Mouse (Mus musculus) midbrain, embryonic 15.5 days (tissue): ENCODE measurements around the gene BC017158. TPM values are rescaled to one million over a fixed set of nuclear protein-coding genes. Genes with fewer than 3 reads are reported as not detected.

Source experiments
- ATAC-seq: fragments of 200-750 bp; cut with Nextera tagmentation; replicated peaks from 2 replicates; pipeline ENCODE4 v1.8.0; 2017; ENCODE audit warnings: moderate TSS enrichment
- H3K27ac ChIP-seq: fragments of 300-500 bp; sonication (generic); 2 replicates; pipeline ENCODE4 v1.5.1; 2015; ENCODE audit warnings: mild to moderate bottlenecking, inconsistent platforms
- H3K27me3 ChIP-seq: fragments of 300-500 bp; sonication (generic); replicated peaks from 2 replicates; pipeline ENCODE4 v1.6.1; 2015; ENCODE audit warnings: inconsistent platforms
- H3K36me3 ChIP-seq: fragments of 300-500 bp; sonication (generic); replicated peaks from 2 replicates; pipeline ENCODE4 v1.6.1; 2015; ENCODE audit warnings: inconsistent platforms
- H3K4me1 ChIP-seq: fragments of 300-500 bp; sonication (generic); 2 replicates; pipeline ENCODE4 v1.6.1; 2015; ENCODE audit warnings: inconsistent platforms
- H3K4me2 ChIP-seq: fragments of 300-500 bp; sonication (generic); 2 replicates; pipeline ENCODE4 v1.6.1; 2015; ENCODE audit warnings: inconsistent platforms, mild to moderate bottlenecking, moderate library complexity
- H3K4me3 ChIP-seq: fragments of 300-500 bp; sonication (generic); 2 replicates; pipeline ENCODE4 v1.5.1; 2015; ENCODE audit warnings: mild to moderate bottlenecking, inconsistent platforms
- H3K9ac ChIP-seq: fragments of 300-500 bp; sonication (generic); 2 replicates; pipeline ENCODE4 v1.6.1; 2015; ENCODE audit warnings: mild to moderate bottlenecking, inconsistent platforms
- H3K9me3 ChIP-seq: fragments of 300-500 bp; sonication (generic); 2 replicates; pipeline ENCODE4 v1.6.1; 2016; ENCODE audit warnings: inconsistent platforms
- WGBS: fragments of 180-500 bp; shearing (Covaris S2); methylation state at CpG from one replicate; pipeline ENCODE4 v1.1.7; 2015; ENCODE audit warnings: mixed read lengths; 5-methylcytosine and 5-hydroxymethylcytosine counted together
- microRNA-seq: library from miRNA; unstranded; fragments of <30 nt; microRNA quantifications from one replicate; pipeline ENCODE4, GENCODE M21; 2016
- polyA plus RNA-seq: library from polyadenylated mRNA; unstranded; fragments of >200 nt; fragmentation: Nextera tagmentation; extraction: Ambion mirVana; gene quantifications from 2 replicates; pipeline ENCODE4 v1.2.1, GENCODE M21; 2015

BC017158 gene
- polyA plus RNA-seq, 1 experiment from 2014 or later = 24.6 TPM

DNA sequence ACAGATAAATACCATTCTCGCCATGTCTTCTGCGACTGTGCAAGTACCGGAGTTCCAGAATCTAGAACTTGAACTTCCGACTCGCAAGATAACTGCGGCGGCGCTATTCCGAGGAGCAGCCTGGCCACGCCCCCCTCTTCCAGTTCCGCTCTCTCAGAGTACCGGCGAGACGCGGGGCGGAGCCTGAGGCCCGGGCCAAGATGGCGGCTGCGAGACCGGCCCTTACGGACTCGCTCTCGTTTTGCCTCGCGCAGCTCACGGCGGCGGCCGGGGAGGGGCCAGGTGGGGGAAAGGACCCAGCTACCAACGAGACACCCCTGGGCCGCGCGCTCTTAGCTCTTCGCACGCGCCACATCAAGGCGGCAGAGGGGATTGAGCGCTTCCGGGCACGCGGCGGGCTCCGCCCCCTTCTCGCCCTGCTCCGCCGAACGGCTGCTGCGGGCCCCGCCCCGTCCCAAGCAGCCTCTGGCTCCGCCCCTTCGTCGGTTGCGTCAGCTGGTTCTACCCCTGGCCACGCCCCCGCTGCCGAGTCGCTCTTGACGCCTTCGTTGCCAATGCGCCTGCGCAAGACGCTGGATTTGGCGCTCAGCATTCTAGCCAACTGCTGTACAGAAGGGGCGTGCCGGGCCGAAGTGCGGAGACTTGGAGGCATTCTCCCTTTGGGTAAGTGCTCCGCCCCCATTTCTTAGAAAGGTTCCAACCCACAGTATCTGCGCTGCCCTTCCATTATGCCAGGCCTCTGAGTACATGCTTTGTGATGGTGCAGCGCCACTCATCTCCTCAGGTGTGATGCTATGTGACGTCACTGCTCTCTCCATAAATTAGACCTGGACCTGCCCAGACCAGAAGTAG, 59.8 kb downstream of the BC017158 start, which contains the start of gene 9130023H24Rik:
Gene 9130023H24Rik (minus strand): TSS at position 105 of the 852 bp plus-strand sequence.
- ATAC-seq = peak; percentile 93
- Histone ChIP-seq H3K4me2 (peak within 1 kb of the TSS; percentile 93), H3K4me1 (peaks cover 23% of the 10 kb centered on the region), H3K9me3 (no peaks in the 10 kb centered on the region), H3K4me3 (peak within 1 kb of the TSS; percentile 69), H3K36me3 (peaks cover 4% of the 10 kb centered on the region; the same call in 1 of the 2 replicates), H3K27ac (peak within 1 kb of the TSS; percentile 99), H3K9ac (peak within 1 kb of the TSS; percentile 72), H3K27me3 (no peaks in the 10 kb centered on the region)
- WGBS = under 1% methylated on average over 69 of the region's 72 CpGs

- Histone ChIP-seq H3K4me1 (peaks cover 23% of the 10 kb centered on the region), H3K4me3 (peak overlapping the region; percentile 69), H3K4me2 (peak overlapping the region; percentile 93), H3K9me3 (no peaks in the 10 kb centered on the region), H3K9ac (peak overlapping the region; percentile 72), H3K36me3 (peaks cover 2% of the 10 kb centered on the region; the same call in 1 of the 2 replicates), H3K27me3 (no peaks in the 10 kb centered on the region), H3K27ac (peak overlapping the region; percentile 99)
- 0% methylated on average over 25 of the region's 25 CpGs for WGBS
- ATAC-seq = no peak
Observed at GRCm38 (mm10) chr7:128237593-128237926, 60.4 kb downstream of the BC017158 start.

DNA sequence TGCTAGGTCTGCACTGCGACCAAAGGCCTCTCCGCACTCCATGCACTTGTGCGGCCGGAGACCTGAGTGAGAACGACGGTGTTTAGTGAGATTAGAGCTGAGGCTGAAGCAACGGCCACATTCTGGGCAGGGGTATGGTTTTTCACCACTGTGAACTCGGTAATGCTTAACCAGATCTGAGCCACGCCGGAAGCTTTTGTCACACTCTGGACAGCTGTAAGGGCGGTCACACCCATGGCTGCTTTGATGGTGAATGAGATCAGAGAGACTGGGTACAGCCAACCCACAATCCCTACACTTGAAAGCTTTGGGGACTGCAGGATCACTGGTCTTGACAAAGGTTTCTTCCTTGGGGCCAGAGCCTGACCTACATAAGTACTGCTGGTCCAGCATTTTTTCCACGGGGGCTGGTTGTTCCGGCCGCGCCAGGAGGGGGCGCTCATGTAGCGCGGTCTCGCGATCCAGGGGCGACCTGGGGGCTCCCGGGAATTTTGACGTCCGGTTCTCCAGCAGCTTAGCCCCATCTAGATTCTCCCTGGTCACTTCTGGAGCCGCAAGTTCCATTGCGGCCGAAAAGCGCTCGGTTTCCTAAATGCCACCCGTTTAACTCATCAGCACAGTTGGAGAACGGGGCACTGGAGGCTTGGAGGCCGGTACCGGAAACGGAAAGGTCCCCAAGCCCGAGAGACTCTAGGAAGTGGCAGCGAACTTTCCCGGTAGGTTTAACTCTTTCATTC, 60.9 kb downstream of the BC017158 start, which contains the start of gene Armc5:
Gene Armc5 (plus strand): TSS at position 487 of the 737 bp plus-strand sequence.
- H3K9me3 ChIP-seq = no peaks in the 10 kb centered on the region
- peak within 1 kb of the TSS; percentile 93 for H3K4me2 ChIP-seq
- 26% methylated on average over 37 of the region's 37 CpGs for WGBS
- H3K4me1 ChIP-seq = peaks cover 23% of the 10 kb centered on the region
- ATAC-seq = peak; percentile 8; the same call in 1 of the 2 replicates
- peak within 1 kb of the TSS; percentile 99 for H3K27ac ChIP-seq
- H3K9ac ChIP-seq = peak within 1 kb of the TSS; percentile 72
- peak within 1 kb of the TSS; percentile 69 for H3K4me3 ChIP-seq
- H3K36me3 ChIP-seq = no peaks in the 10 kb centered on the region; the same call in 1 of the 2 replicates
- no peaks in the 10 kb centered on the region for H3K27me3 ChIP-seq

DNA sequence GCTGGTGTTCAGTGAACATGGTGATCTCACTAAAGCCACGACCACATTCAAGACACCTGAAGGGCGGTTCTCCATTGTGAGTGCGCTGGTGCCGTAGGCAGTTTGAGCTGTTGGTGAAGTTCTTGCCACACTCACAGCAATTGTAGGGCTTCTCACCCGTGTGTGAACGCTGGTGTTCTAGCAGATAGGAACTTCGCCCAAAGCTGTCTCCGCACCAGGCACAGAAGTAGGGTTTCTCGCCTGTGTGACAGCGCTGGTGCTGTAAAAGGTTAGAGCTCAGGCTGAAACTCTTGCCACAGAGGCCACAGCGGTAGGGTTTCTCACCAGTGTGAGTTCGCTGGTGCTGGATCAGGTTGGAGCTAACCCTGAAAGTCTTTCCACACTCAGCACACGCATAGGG, 61.5 kb downstream of the BC017158 start:
- Histone ChIP-seq H3K4me2 (no peak overlapping the region; the same call in 1 of the 2 replicates), H3K27ac (peak overlapping the region; percentile 99; the same call in 1 of the 2 replicates), H3K36me3 (no peaks in the 10 kb centered on the region; the same call in 1 of the 2 replicates), H3K9ac (no peak overlapping the region), H3K4me1 (peaks cover 23% of the 10 kb centered on the region), H3K27me3 (no peaks in the 10 kb centered on the region), H3K9me3 (no peaks in the 10 kb centered on the region), H3K4me3 (peak overlapping the region; percentile 69; the same call in 1 of the 2 replicates)
- ATAC-seq = no peak
- 92% methylated on average over 13 of the region's 13 CpGs for WGBS

- peaks cover 20% of the 10 kb centered on the region for H3K4me1 ChIP-seq
- no peaks in the 10 kb centered on the region for H3K27me3 ChIP-seq
- H3K4me2 ChIP-seq = no peak overlapping the region
- H3K9ac ChIP-seq = no peak overlapping the region
- no peak for ATAC-seq
- H3K27ac ChIP-seq = no peak overlapping the region
- no peaks in the 10 kb centered on the region for H3K9me3 ChIP-seq
- no peak overlapping the region for H3K4me3 ChIP-seq
- no peaks in the 10 kb centered on the region; the same call in 1 of the 2 replicates for H3K36me3 ChIP-seq
- 90% methylated on average over 1 of the region's 1 CpGs for WGBS
Observed at GRCm38 (mm10) chr7:128235481-128235880, 62.5 kb downstream of the BC017158 start.

- Histone ChIP-seq H3K27ac (no peak overlapping the region), H3K4me1 (peaks cover 19% of the 10 kb centered on the region), H3K9me3 (no peaks in the 10 kb centered on the region), H3K9ac (no peak overlapping the region), H3K27me3 (no peaks in the 10 kb centered on the region), H3K4me3 (no peak overlapping the region), H3K4me2 (no peak overlapping the region), H3K36me3 (no peaks in the 10 kb centered on the region)
- 90% methylated on average over 2 of the region's 2 CpGs for WGBS
- no peak for ATAC-seq
Observed at GRCm38 (mm10) chr7:128234796-128235195, 63.2 kb downstream of the BC017158 start.

GRCm38 (mm10) chr7:128231741-128232140, 66.2 kb downstream of the BC017158 start:
- Histone ChIP-seq H3K27ac (no peak overlapping the region), H3K27me3 (no peaks in the 10 kb centered on the region)
- 50% methylated on average over 8 of the region's 8 CpGs for WGBS

More at GRCm38 (mm10) chr7:128231741-128232140, 66.2 kb downstream of the BC017158 start:
- no peak for ATAC-seq
- Histone ChIP-seq H3K4me2 (no peak overlapping the region), H3K9ac (no peak overlapping the region), H3K4me1 (peaks cover 1% of the 10 kb centered on the region), H3K4me3 (no peak overlapping the region), H3K36me3 (no peaks in the 10 kb centered on the region), H3K9me3 (no peaks in the 10 kb centered on the region)

Small RNA genes lying within 50 kb of the gene (microRNA-seq; reads per million reads assigned to microRNA genes)
- 0.74 reads per million for gene Mir3103

Other genes with a start within 250 kb of the BC017158 start
- 1.3 and 1.4 TPM in 2 replicates for gene Itgam, start 235.5 kb downstream of the BC017158 start, polyA plus RNA-seq
- not detected in 2 replicates for gene Gm49368, start 235.5 kb downstream of the BC017158 start, polyA plus RNA-seq
- gene Itgax, start 168.6 kb downstream of the BC017158 start, polyA plus RNA-seq = 0.04 and 0.08 TPM in 2 replicates
- not detected in 2 replicates for gene Itgad, start 143.8 kb downstream of the BC017158 start, polyA plus RNA-seq
- 0.63 TPM in 1 of 2 replicates, not detected in the other for gene Cox6a2, start 91.8 kb downstream of the BC017158 start, polyA plus RNA-seq
- 14.2 and 16.2 TPM in 2 replicates for gene Armc5, start 60.8 kb downstream of the BC017158 start, polyA plus RNA-seq
- 8.1 and 8.5 TPM in 2 replicates for gene 9130023H24Rik, start 60.1 kb downstream of the BC017158 start, polyA plus RNA-seq
- gene Tgfb1i1, start 51.4 kb downstream of the BC017158 start, polyA plus RNA-seq = 23.3 and 24.2 TPM in 2 replicates
- 0.12 TPM in 1 of 2 replicates, not detected in the other for gene Slc5a2, start 32.5 kb downstream of the BC017158 start, polyA plus RNA-seq
- gene Rgs10, start 120.6 kb upstream of the BC017158 start, polyA plus RNA-seq = 43.0 and 50.4 TPM in 2 replicates
- gene Tial1, start 163.5 kb upstream of the BC017158 start, polyA plus RNA-seq = 25.3 and 32.2 TPM in 2 replicates
- 2.0 and 2.5 TPM in 2 replicates for gene Bag3, start 225.4 kb upstream of the BC017158 start, polyA plus RNA-seq